Mouse (Mus musculus): ENCODE measurements around the gene Myo19. TPM values are rescaled to one million over a fixed set of nuclear protein-coding genes. Genes with fewer than 3 reads are reported as not detected.

The Myo19 gene
- polyA plus RNA-seq (2021; fragmentation: Nextera tagmentation): 0.55 and 0.68 TPM in 2 replicates
- long read RNA-seq, experiment 1, full-length matches to known transcripts: 1 of 1 reads
- long read RNA-seq, experiment 1, partial matches to known transcripts: 0 of 1 reads
- long read RNA-seq, experiment 1, other reads (novel, unspliced or antisense): 0 of 1 reads
- long read RNA-seq, experiment 2, partial matches to known transcripts: 3 of 5 reads
- long read RNA-seq, experiment 2, other reads (novel, unspliced or antisense): 2 of 5 reads

DNA sequence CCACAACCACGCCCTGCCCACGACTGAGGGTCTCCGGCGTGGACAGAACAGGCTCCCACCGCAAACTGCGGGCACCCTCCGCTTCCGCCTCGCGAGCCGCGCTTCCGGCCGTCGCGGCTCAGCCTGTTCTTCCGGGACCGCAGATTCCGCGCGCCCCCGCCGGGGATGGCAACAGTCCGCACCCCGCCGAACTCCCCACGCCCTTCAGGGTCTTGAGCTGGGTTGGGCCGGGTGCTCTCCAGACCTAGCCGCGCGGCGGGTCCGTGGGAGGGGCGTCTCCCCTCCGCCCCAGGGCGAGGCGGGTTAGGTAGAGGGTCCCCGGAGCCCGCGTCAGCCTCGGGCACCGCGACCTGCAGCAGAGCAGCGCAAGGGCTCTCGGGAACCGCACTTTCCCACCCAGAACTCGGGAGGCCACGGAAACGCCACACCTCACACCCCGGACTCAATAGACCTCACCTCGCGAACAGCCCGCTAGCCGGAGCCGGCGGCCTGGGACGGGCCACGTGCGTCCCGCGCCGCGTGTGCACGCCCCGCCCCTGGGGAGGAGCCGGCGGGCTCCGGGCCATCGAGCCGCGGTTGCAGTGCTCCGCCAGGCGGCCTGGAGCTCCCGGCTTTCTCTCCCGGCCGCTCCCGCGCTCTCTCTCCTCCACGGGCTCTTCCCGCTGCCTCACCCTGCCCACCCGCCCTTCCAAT is at the start of gene Myo19, which contains the start of gene Pigw:
Myo19 (plus strand) TSS at position 377 of the 693 bp plus-strand sequence.
Pigw (minus strand) TSS at position 514 of the 693 bp plus-strand sequence.

DNA sequence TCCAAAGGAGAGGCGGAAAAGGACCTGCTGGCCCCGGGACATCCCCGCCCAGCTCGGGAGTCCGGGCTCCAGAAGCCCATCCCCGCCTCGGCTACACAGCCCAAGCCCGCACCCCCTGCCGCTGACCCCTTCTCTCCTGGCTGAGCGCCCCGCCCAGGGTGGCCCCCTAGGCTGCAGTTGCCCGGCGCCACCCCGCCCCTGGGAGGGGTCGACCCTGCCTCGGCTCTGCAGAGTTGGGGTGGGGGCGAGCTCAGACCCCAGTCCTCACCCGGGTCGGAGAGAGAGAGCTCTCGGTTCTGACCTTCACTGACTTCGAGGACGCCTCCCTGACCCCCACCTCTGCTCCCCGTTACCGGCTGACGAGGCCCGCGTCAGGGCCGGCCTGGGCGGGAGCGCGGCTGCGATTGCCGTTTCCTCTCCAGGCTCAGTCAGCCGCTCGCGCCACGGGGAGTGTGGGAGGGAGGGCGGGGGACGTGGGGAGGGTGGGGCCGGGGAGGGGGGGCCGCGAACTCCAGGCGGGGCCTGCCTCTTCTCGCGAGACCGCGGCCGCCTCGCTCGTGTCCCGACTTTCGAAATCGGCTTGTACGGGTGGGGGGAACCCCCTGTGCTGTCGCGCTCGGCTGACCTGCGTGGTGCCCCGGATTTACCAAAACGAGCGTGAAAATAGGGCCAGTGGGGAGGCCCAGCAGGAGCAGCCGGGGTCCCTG is 9.5 kb upstream of the Myo19 start, which contains the start of gene Ggnbp2:
Ggnbp2 (minus strand) TSS at position 481 of the 707 bp plus-strand sequence.

DNA sequence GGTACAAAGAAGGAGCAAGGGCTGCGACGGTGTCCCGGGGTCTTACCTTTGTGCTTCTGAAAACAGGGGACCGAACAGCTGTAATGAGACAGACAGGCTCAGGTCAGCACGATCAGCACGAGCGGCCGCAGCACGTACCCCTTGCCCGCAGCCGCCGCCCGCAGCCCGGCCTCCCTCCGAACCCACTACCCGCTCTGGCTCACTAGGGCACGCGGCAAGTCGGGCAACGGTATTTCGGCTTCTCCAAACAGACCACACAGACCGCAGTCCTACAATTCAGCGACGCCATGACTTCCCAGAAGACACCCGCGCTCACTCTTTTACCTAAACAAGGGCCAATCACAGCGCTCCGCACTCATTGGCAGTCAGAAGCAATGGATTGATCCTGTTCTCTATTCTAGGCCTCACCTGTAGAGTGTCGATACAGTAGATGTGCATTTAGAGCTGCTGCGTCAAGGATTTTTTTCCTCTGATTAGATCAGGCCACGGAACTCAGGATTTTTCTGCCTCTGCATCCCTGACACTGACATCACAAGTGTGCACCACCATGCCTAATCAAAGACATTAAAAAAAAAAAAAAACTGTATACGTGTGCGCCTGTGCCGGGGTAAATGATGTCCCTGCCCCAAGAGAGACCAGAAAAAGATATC is 36.2 kb downstream of the Myo19 start, which contains the start of gene Znhit3:
Znhit3 (minus strand) TSS at position 314 of the 650 bp plus-strand sequence.

DNA sequence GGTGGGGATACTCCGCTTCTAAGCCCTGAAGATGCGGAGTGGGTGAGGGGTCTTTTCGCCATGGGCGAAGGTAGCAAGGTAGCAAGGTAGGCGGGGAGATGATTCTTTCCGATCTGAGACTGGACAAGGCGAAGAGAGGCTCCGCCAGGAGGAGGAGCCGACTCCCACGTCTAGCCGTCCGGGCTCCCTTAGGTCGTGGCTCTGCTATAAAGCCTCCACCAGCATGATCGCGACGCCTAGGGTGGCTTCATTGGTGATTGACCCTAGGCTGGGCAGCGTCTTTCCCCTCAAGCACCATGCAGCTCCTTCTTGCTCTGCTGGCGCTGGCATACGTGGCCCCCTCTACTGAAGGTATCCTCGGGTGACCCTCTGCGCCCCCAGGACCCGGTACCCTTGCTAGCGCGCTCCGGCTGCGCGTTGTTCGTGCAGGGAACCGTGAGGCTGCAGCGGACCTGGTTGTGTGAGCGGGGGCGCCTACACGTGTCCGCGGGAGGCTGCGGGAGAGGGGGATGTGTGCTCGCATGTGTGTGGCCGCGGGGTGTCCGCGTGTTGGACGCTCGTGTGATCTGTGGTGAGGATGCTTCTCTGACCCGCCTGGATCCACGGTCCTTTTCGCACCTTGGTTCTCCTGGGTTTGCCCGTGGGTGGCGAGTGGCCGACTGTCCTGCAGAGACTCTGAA is 77.8 kb downstream of the Myo19 start, which contains the start of gene Car4:
Car4 (plus strand) TSS at position 196 of the 680 bp plus-strand sequence.

Small RNA genes lying within 50 kb of the gene (microRNA-seq; reads per million reads assigned to microRNA genes)
- gene Gm23564: not detected

Other genes starting within 250 kb of the Myo19 start
- gene Mrm1, start 60.6 kb upstream of the Myo19 start, polyA plus RNA-seq (2021; fragmentation: Nextera tagmentation): 7.1 and 9.0 TPM in 2 replicates
- gene Dhrs11, start 51.2 kb upstream of the Myo19 start, polyA plus RNA-seq (2021; fragmentation: Nextera tagmentation): 3.9 and 4.3 TPM in 2 replicates
- gene Ggnbp2, start 9.3 kb upstream of the Myo19 start, polyA plus RNA-seq (2021; fragmentation: Nextera tagmentation): 81.3 and 88.4 TPM in 2 replicates
- gene Pigw, start 137 bp downstream of the Myo19 start, polyA plus RNA-seq (2021; fragmentation: Nextera tagmentation): 1.2 and 1.4 TPM in 2 replicates
- 90.2 and 91.0 TPM in 2 replicates for gene Znhit3, start 36.2 kb downstream of the Myo19 start, polyA plus RNA-seq (2021; fragmentation: Nextera tagmentation)
- gene Car4, start 77.6 kb downstream of the Myo19 start, polyA plus RNA-seq (2021; fragmentation: Nextera tagmentation): 66.6 and 82.3 TPM in 2 replicates